Mouse (Mus musculus) retina, adult 2 months (tissue): ENCODE results near the gene Olfr71.

Experiments used
- DNase-seq: peaks from one replicate; pipeline ENCODE4 v3.0.0-alpha.2; 2012; ENCODE audit warnings: low read depth, low spot score

Gene Olfr71

GRCm38 (mm10) chr4:43713652-43714219, 3.7 kb upstream of the Olfr71 start:
- no peak for DNase-seq

- peak; percentile 34 for DNase-seq
These were observed 1.8 kb upstream of the Olfr71 start for GRCm38 (mm10) chr4:43711821-43712220.

GRCm38 (mm10) chr4:43705991-43706390, 4.1 kb downstream of the Olfr71 start:
- DNase-seq = no peak

GRCm38 (mm10) chr4:43703851-43704250, 6.2 kb downstream of the Olfr71 start:
- no peak for DNase-seq

GRCm38 (mm10) chr4:43703439-43703838, 6.6 kb downstream of the Olfr71 start:
- no peak for DNase-seq

- DNase-seq = no peak
These were observed 9.3 kb downstream of the Olfr71 start, which contains the start of gene Olfr70 for GRCm38 (mm10) chr4:43700707-43701106. Gene Olfr70, minus strand, starts transcription at chr4:43700807.

- no peak for DNase-seq
These were observed 13.5 kb downstream of the Olfr71 start for GRCm38 (mm10) chr4:43696561-43696960.

- DNase-seq = no peak
These were observed 14.8 kb downstream of the Olfr71 start for GRCm38 (mm10) chr4:43695249-43695671.

- no peak for DNase-seq
These were observed 15.4 kb downstream of the Olfr71 start for GRCm38 (mm10) chr4:43694439-43695248.

- no peak for DNase-seq
These were observed 16.2 kb downstream of the Olfr71 start for GRCm38 (mm10) chr4:43693806-43694241.

- DNase-seq = no peak
These were observed 19.0 kb downstream of the Olfr71 start for GRCm38 (mm10) chr4:43691026-43691425.

GRCm38 (mm10) chr4:43690021-43690420, 20.0 kb downstream of the Olfr71 start:
- DNase-seq = no peak

- DNase-seq = no peak
These were observed 30.5 kb downstream of the Olfr71 start for GRCm38 (mm10) chr4:43679416-43680043.

GRCm38 (mm10) chr4:43678541-43678940, 31.5 kb downstream of the Olfr71 start:
- DNase-seq = no peak

GRCm38 (mm10) chr4:43675608-43676007, 34.4 kb downstream of the Olfr71 start:
- no peak for DNase-seq

- no peak for DNase-seq
These were observed 35.1 kb downstream of the Olfr71 start for GRCm38 (mm10) chr4:43674974-43675373.

GRCm38 (mm10) chr4:43673703-43674102, 36.4 kb downstream of the Olfr71 start:
- no peak for DNase-seq

- peak; percentile 80 for DNase-seq
These were observed 38.0 kb downstream of the Olfr71 start for GRCm38 (mm10) chr4:43672070-43672469.

GRCm38 (mm10) chr4:43669428-43669794, 40.6 kb downstream of the Olfr71 start:
- no peak for DNase-seq

GRCm38 (mm10) chr4:43668782-43669427, 41.1 kb downstream of the Olfr71 start, which contains the start of the genes Tmem8b and Fam221b:
Gene Tmem8b, plus strand, starts transcription at chr4:43668971.
Gene Fam221b, minus strand, starts transcription at chr4:43669145.
- DNase-seq = peak; percentile 72

GRCm38 (mm10) chr4:43666412-43666811, 43.6 kb downstream of the Olfr71 start:
- DNase-seq = no peak

- DNase-seq = no peak
These were observed 52.9 kb downstream of the Olfr71 start for GRCm38 (mm10) chr4:43657146-43657545.
